Mouse (Mus musculus): ENCODE results near the gene Tcstv3.
"Not testable (repeated sequence)": the region's sequence is repeated elsewhere in the genome, so short reads cannot be mapped to it uniquely, and the experiment has no call there.

Tcstv3 gene

GRCm38 (mm10) chr13:120316578-120316977, at the start of gene Tcstv3:
Tcstv3 (plus strand) TSS chr13:120316878.
- not testable (repeated sequence) for DNase-seq (ENCODE audit: extremely low spot score, low read depth, low spot score)

- not testable (repeated sequence) for DNase-seq (ENCODE audit: extremely low spot score, low read depth, low spot score)
Observed at GRCm38 (mm10) chr13:120277837-120278236, 38.8 kb upstream of the Tcstv3 start.

- no peak for DNase-seq (ENCODE audit: extremely low spot score, low read depth, low spot score)
Observed at GRCm38 (mm10) chr13:120278784-120279183, 37.9 kb upstream of the Tcstv3 start.

- DNase-seq (ENCODE audit: extremely low spot score, low read depth, low spot score): no peak
Observed at GRCm38 (mm10) chr13:120299324-120299894, 17.3 kb upstream of the Tcstv3 start.

GRCm38 (mm10) chr13:120299991-120300442, 16.7 kb upstream of the Tcstv3 start, which contains the start of gene BC147527:
BC147527 (plus strand) TSS chr13:120300392.
- no peak for DNase-seq (ENCODE audit: extremely low spot score, low read depth, low spot score)

GRCm38 (mm10) chr13:120300853-120301252, 15.8 kb upstream of the Tcstv3 start:
- DNase-seq (ENCODE audit: extremely low spot score, low read depth, low spot score): no peak

- no peak for DNase-seq (ENCODE audit: extremely low spot score, low read depth, low spot score)
Observed at GRCm38 (mm10) chr13:120310749-120311148, 5.9 kb upstream of the Tcstv3 start.

- DNase-seq (ENCODE audit: extremely low spot score, low read depth, low spot score): peak; percentile 5
Observed at GRCm38 (mm10) chr13:120313584-120313983, 3.1 kb upstream of the Tcstv3 start.

GRCm38 (mm10) chr13:120320183-120320582, 3.5 kb downstream of the Tcstv3 start:
- DNase-seq (ENCODE audit: extremely low spot score, low read depth, low spot score): no peak

- DNase-seq (ENCODE audit: extremely low spot score, low read depth, low spot score): no peak
Observed at GRCm38 (mm10) chr13:120320721-120321120, 4.0 kb downstream of the Tcstv3 start.
